ENCODE assay signal across 16 mouse cellular contexts in genomic region chr13:111928636-111929544, GRCm38 (mm10).
DNase-seq lines count a peak whose midpoint lies in the region; ATAC-seq and TF ChIP-seq lines count a peak whose summit lies in the region.
"Had no signal": no experiment of that assay in that cellular context is flagged by ENCODE, and none has a peak within 500 bp of the region (broad histone marks: within the 10 kb centered on the region; RNA-seq: fewer than 3 reads in every experiment).

No protein-coding gene starts in this region.

- H3K4me2 ChIP-seq in hindbrain, postnatal 0 days (ENCODE audit: low read depth, low read length) = no peak overlapping the region
- H3K4me2 ChIP-seq in hindbrain, embryonic 11.5 days (replicated peaks; ENCODE audit: low read depth, low read length) = no peak overlapping the region
- peak overlapping the region; percentile 18 for H3K4me2 ChIP-seq in intestine, postnatal 0 days (replicated peaks; ENCODE audit: low read depth)
- H3K4me2 ChIP-seq: heart, embryonic 15.5 days; hindbrain, embryonic 15.5 days; neural tube, embryonic 13.5 days had no signal

- H3K27ac ChIP-seq in hindbrain, postnatal 0 days = peak overlapping the region; percentile 60; the same call in 1 of the 2 replicates
- H3K27ac ChIP-seq in hindbrain, embryonic 11.5 days (ENCODE audit: low read depth, low read length) = no peak overlapping the region
- H3K27ac ChIP-seq in intestine, postnatal 0 days (ENCODE audit: low read depth, low read length) = no peak overlapping the region
- peak overlapping the region; percentile 62; the same call in 1 of the 2 replicates for H3K27ac ChIP-seq in olfactory bulb, adult 2 months (ENCODE audit: insufficient read depth, low read depth, low read length)
- H3K27ac ChIP-seq: heart, embryonic 15.5 days; hindbrain, embryonic 15.5 days; neural tube, embryonic 13.5 days had no signal

- peak; percentile 28 for DNase-seq in hindbrain, postnatal 0 days (ENCODE audit: low spot score)
- DNase-seq in hindbrain, embryonic 11.5 days (ENCODE audit: low spot score) = no peak
- DNase-seq in c-Kit-positive CD71-positive TER-119-negative erythroid progenitor cells, embryonic 14.5 days (ENCODE audit: low read depth) = peak; percentile 55
- no peak for DNase-seq in gastrocnemius, adult 18-20 months (ENCODE audit: low spot score)
- no peak for DNase-seq in thymus, postnatal 25 days
- DNase-seq in kidney, postnatal 36 days = no peak
- DNase-seq: cerebellum, postnatal 25 days; gastrocnemius, postnatal 10 days; kidney, postnatal 25 days; midbrain, embryonic 14.5 days had no signal

- H3K4me1 ChIP-seq in hindbrain, postnatal 0 days (ENCODE audit: insufficient read depth, low read length) = no peaks in the 10 kb centered on the region; the same call in 1 of the 2 replicates
- no peaks in the 10 kb centered on the region for H3K4me1 ChIP-seq in hindbrain, embryonic 11.5 days (replicated peaks; ENCODE audit: control insufficient read depth, insufficient read depth, low read length)
- no peaks in the 10 kb centered on the region for H3K4me1 ChIP-seq in intestine, postnatal 0 days (replicated peaks; ENCODE audit: control insufficient read depth, insufficient read depth, low read length)
- H3K4me1 ChIP-seq in olfactory bulb, adult 2 months (ENCODE audit: control insufficient read depth, insufficient read depth, low read length) = 0 out of 2 replicates have a peak, but pooled peaks cover 3% of the 10 kb centered on the region
- H3K4me1 ChIP-seq: heart, embryonic 15.5 days; neural tube, embryonic 13.5 days had no signal

- H3K4me3 ChIP-seq in hindbrain, postnatal 0 days (ENCODE audit: low read length) = no peak overlapping the region
- H3K4me3 ChIP-seq in hindbrain, embryonic 11.5 days (ENCODE audit: low read depth, low read length) = no peak overlapping the region
- no peak overlapping the region for H3K4me3 ChIP-seq in intestine, postnatal 0 days (ENCODE audit: low read depth, low read length)
- no peak overlapping the region for H3K4me3 ChIP-seq in olfactory bulb, adult 2 months (ENCODE audit: insufficient read depth, low read depth, low read length)
- H3K4me3 ChIP-seq: heart, embryonic 15.5 days; hindbrain, embryonic 15.5 days; neural tube, embryonic 13.5 days had no signal

- TF ChIP-seq CTCF in hindbrain, postnatal 0 days (IDR thresholded peaks at IDR 0.05; ENCODE audit: low read depth) = no peak
- TF ChIP-seq CTCF in intestine, postnatal 0 days (IDR thresholded peaks at IDR 0.05; ENCODE audit: low read depth) = no peak
- no peak for TF ChIP-seq CTCF in olfactory bulb, adult 2 months (IDR thresholded peaks at IDR 0.05; ENCODE audit: insufficient read depth, low read depth, low read length)

- no peaks in the 10 kb centered on the region for H3K9me3 ChIP-seq in hindbrain, postnatal 0 days (ENCODE audit: low read length)
- H3K9me3 ChIP-seq in hindbrain, embryonic 11.5 days (ENCODE audit: control insufficient read depth, low read length) = no peaks in the 10 kb centered on the region
- H3K9me3 ChIP-seq in intestine, postnatal 0 days (ENCODE audit: control insufficient read depth) = no peaks in the 10 kb centered on the region
- H3K9me3 ChIP-seq: heart, embryonic 15.5 days; hindbrain, embryonic 15.5 days; neural tube, embryonic 13.5 days had no signal

- no peak for TF ChIP-seq POLR2A in olfactory bulb, adult 2 months (IDR thresholded peaks at IDR 0.05; ENCODE audit: insufficient read depth, low read depth, low read length)

- no peak overlapping the region for H3K9ac ChIP-seq in hindbrain, postnatal 0 days (replicated peaks; ENCODE audit: low read length)
- H3K9ac ChIP-seq in hindbrain, embryonic 11.5 days (ENCODE audit: low read depth, low read length) = no peak overlapping the region
- no peak overlapping the region for H3K9ac ChIP-seq in intestine, postnatal 0 days (ENCODE audit: low read depth, low read length)
- H3K9ac ChIP-seq: heart, embryonic 15.5 days; hindbrain, embryonic 15.5 days; neural tube, embryonic 13.5 days had no signal

- no peaks in the 10 kb centered on the region for H3K27me3 ChIP-seq in hindbrain, postnatal 0 days (ENCODE audit: insufficient read depth, low read length)
- no peaks in the 10 kb centered on the region for H3K27me3 ChIP-seq in hindbrain, embryonic 11.5 days (ENCODE audit: control insufficient read depth, insufficient read depth, low read length)
- H3K27me3 ChIP-seq in intestine, postnatal 0 days (replicated peaks; ENCODE audit: control insufficient read depth, insufficient read depth, low read length) = no peaks in the 10 kb centered on the region
- H3K27me3 ChIP-seq: heart, embryonic 15.5 days; hindbrain, embryonic 15.5 days; neural tube, embryonic 13.5 days had no signal

- 55% methylated on average over 9 of the region's 9 CpGs for WGBS in hindbrain, postnatal 0 days
- WGBS in hindbrain, embryonic 11.5 days = 91% methylated on average over 9 of the region's 9 CpGs
- WGBS in intestine, postnatal 0 days = 63% methylated on average over 9 of the region's 9 CpGs
- WGBS in olfactory bulb, adult 2 months = 70% methylated on average over 9 of the region's 9 CpGs

- no peak for ATAC-seq in hindbrain, postnatal 0 days
- no peak for ATAC-seq in hindbrain, embryonic 11.5 days (ENCODE audit: low FRiP score)
- ATAC-seq in intestine, postnatal 0 days = peak; percentile 59
- ATAC-seq: CD4-positive, CD25-positive, alpha-beta regulatory T cell, adult 4 months had no signal

- H3K36me3 ChIP-seq in hindbrain, postnatal 0 days (ENCODE audit: insufficient read depth, low read length) = no peaks in the 10 kb centered on the region
- H3K36me3 ChIP-seq in hindbrain, embryonic 11.5 days (ENCODE audit: control insufficient read depth, insufficient read depth, low read length) = no peaks in the 10 kb centered on the region
- H3K36me3 ChIP-seq in intestine, postnatal 0 days (ENCODE audit: control insufficient read depth, insufficient read depth) = no peaks in the 10 kb centered on the region
- H3K36me3 ChIP-seq: heart, embryonic 15.5 days; hindbrain, embryonic 15.5 days; neural tube, embryonic 13.5 days had no signal

Comparison
In these comparisons a context has a peak if more than half of its experiments do, and no peak if none do; other contexts are left out.
1. DNase-seq: peak in hindbrain, postnatal 0 days (single experiment) and c-Kit-positive CD71-positive TER-119-negative erythroid progenitor cells, embryonic 14.5 days (single experiment); none in hindbrain, embryonic 11.5 days (single experiment), gastrocnemius, adult 18-20 months (single experiment), thymus, postnatal 25 days (single experiment) and kidney, postnatal 36 days (0 of 2).
2. H3K27ac ChIP-seq: peak in hindbrain, postnatal 0 days (single experiment) and olfactory bulb, adult 2 months (single experiment); none in hindbrain, embryonic 11.5 days (single experiment) and intestine, postnatal 0 days (single experiment).